Mouse (Mus musculus) hindbrain, embryonic 13.5 days (tissue): ENCODE results near the gene Myo1d. TPM values are rescaled to one million over a fixed set of nuclear protein-coding genes. Genes with fewer than 3 reads are reported as not detected.

Experiments
- ATAC-seq: fragments of 200-750 bp; cut with Nextera tagmentation; 2 replicates; pipeline ENCODE4 v1.8.0; 2017; ENCODE audit warnings: moderate TSS enrichment; ENCODE audit not compliant: low FRiP score
- H3K27ac ChIP-seq: fragments of 300-500 bp; sonication (generic); 2 replicates; pipeline ENCODE4 v1.5.1; 2015; ENCODE audit warnings: inconsistent platforms, mild to moderate bottlenecking, moderate library complexity
- H3K27me3 ChIP-seq: fragments of 300-500 bp; sonication (generic); 2 replicates; pipeline ENCODE4 v1.6.1; 2015; ENCODE audit warnings: mild to moderate bottlenecking, inconsistent platforms
- H3K36me3 ChIP-seq: fragments of 300-500 bp; sonication (generic); 2 replicates; pipeline ENCODE4 v1.6.1; 2015; ENCODE audit warnings: mild to moderate bottlenecking, inconsistent platforms
- H3K4me1 ChIP-seq: fragments of 300-500 bp; sonication (generic); replicated peaks from 2 replicates; pipeline ENCODE4 v1.6.1; 2015; ENCODE audit warnings: inconsistent platforms
- H3K4me2 ChIP-seq: fragments of 300-500 bp; sonication (generic); 2 replicates; pipeline ENCODE4 v1.6.1; 2015; ENCODE audit warnings: inconsistent platforms, mild to moderate bottlenecking, moderate library complexity
- H3K4me3 ChIP-seq: fragments of 300-500 bp; sonication (generic); 2 replicates; pipeline ENCODE4 v1.5.1; 2015; ENCODE audit warnings: mild to moderate bottlenecking, inconsistent platforms
- H3K9ac ChIP-seq: fragments of 300-500 bp; sonication (generic); 2 replicates; pipeline ENCODE4 v1.6.1; 2015; ENCODE audit warnings: mild to moderate bottlenecking, inconsistent platforms
- H3K9me3 ChIP-seq: fragments of 300-500 bp; sonication (generic); 2 replicates; pipeline ENCODE4 v1.6.1; 2016; ENCODE audit warnings: inconsistent platforms
- WGBS: fragments of 180-500 bp; shearing (Covaris S2); methylation state at CpG from one replicate; pipeline ENCODE4 v1.1.7; 2015; 5-methylcytosine and 5-hydroxymethylcytosine counted together
- polyA plus RNA-seq: library from polyadenylated mRNA; unstranded; fragments of >200 nt; fragmentation: Nextera tagmentation; extraction: Ambion mirVana; gene quantifications from 2 replicates; pipeline ENCODE4 v1.2.1, GENCODE M21; 2015

Myo1d gene
- polyA plus RNA-seq, 1 experiment from 2014 or later = 2.2 TPM

DNA sequence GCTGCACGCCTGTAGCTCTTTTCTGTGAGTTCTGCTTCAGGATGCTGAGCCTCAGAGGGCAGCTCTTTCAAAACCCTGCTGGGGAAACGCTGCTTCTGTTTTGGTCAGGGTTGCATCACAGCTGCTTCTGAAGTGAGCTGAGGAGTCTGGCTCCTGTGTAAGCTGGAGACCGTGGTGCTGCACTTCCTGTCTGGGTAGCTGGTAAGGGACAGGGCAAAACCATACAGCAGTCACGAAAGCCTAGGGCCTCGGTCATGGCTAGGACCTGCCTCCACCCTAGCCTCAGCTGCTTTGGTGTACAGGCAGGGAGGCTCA lies 290.0 kb downstream of the Myo1d start:
- Histone ChIP-seq H3K4me1 (peaks cover 61% of the 10 kb centered on the region), H3K36me3 (no peaks in the 10 kb centered on the region), H3K4me3 (no peak overlapping the region), H3K9me3 (no peaks in the 10 kb centered on the region), H3K27me3 (0 out of 2 replicates have a peak, but pooled peaks cover 13% of the 10 kb centered on the region), H3K27ac (peak overlapping the region; percentile 66), H3K9ac (peak overlapping the region; percentile 21), H3K4me2 (no peak overlapping the region)
- no peak for ATAC-seq
- WGBS = 59% methylated on average over 5 of the region's 5 CpGs

DNA sequence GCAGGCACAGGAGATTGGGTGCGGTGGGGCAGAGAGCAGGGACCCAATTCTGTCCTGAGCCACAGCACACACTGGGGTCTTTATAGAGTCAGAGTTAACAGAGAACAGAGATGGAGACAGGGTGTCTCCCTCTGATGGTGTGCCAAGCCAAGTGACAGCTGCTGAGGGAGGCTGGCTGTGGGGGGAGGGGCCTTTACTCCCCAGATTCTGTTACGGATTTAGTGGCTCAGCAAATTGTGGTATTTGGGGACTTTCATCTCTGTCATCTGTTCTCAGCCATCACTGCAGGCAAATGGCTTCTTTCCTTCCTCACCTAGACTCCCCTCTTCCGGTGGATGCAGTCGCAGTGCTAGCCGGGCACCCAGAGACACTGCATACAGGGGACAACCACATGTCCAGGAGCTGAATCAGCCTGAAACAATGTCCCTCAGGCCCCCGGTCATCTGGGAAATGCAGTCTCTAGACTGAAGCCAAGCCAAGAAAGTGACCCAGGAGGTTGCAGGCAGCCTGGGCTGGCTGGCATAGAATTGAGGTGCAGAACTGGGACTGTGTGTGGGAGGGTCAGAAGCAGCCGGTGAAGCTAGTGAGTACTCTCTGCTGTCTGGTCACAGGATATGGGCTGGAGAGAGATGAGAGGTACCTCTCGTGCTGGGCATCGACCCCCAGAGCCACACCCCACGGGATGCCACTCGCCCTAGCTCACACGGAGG lies 290.5 kb downstream of the Myo1d start:
- no peak overlapping the region for H3K4me3 ChIP-seq
- H3K27me3 ChIP-seq = 0 out of 2 replicates have a peak, but pooled peaks cover 13% of the 10 kb centered on the region
- H3K36me3 ChIP-seq = no peaks in the 10 kb centered on the region
- peak overlapping the region; percentile 66 for H3K27ac ChIP-seq
- ATAC-seq = no peak
- no peaks in the 10 kb centered on the region for H3K9me3 ChIP-seq
- 47% methylated on average over 12 of the region's 12 CpGs for WGBS
- no peak overlapping the region for H3K4me2 ChIP-seq
- H3K4me1 ChIP-seq = peaks cover 62% of the 10 kb centered on the region
- peak overlapping the region; percentile 21 for H3K9ac ChIP-seq

DNA sequence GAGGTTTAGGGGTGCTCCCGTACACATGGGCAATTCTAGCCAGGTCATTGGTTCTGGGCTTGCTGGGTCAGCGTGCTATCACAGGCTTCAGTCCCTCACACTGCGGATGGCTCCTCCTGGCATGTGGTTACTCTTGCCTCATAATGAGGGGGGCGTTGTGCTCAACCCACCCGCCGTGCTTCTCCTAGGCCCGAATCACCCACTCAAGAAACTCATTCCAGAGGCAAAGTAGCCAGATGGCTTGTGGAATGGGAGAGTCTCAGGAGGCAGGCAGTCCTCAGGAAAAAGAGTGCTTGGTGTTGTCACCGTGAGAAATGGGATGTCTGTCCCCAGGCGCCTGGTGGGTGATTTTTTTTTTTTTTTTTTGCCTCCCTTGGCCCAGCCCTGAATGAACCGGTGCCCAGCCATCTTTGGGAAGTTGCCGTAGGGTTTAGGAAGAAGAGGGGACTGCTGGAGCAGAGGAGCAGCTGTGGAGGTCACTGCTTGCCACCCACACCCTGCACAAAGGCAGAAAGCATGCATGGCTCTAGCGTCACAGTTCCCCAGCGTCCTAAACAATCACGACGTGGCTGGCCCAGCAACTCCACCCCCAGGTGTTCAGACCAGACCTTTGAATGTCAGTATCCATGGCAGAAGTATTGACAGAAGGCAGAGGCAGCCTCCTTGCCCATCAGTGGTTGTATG lies 291.8 kb downstream of the Myo1d start:
- no peak overlapping the region for H3K4me3 ChIP-seq
- ATAC-seq = no peak
- H3K27me3 ChIP-seq = 0 out of 2 replicates have a peak, but pooled peaks cover 13% of the 10 kb centered on the region
- H3K9ac ChIP-seq = no peak overlapping the region
- no peaks in the 10 kb centered on the region for H3K9me3 ChIP-seq
- no peak overlapping the region for H3K4me2 ChIP-seq
- no peaks in the 10 kb centered on the region for H3K36me3 ChIP-seq
- H3K27ac ChIP-seq = peak overlapping the region; percentile 55
- peaks cover 74% of the 10 kb centered on the region for H3K4me1 ChIP-seq
- 47% methylated on average over 15 of the region's 15 CpGs for WGBS

DNA sequence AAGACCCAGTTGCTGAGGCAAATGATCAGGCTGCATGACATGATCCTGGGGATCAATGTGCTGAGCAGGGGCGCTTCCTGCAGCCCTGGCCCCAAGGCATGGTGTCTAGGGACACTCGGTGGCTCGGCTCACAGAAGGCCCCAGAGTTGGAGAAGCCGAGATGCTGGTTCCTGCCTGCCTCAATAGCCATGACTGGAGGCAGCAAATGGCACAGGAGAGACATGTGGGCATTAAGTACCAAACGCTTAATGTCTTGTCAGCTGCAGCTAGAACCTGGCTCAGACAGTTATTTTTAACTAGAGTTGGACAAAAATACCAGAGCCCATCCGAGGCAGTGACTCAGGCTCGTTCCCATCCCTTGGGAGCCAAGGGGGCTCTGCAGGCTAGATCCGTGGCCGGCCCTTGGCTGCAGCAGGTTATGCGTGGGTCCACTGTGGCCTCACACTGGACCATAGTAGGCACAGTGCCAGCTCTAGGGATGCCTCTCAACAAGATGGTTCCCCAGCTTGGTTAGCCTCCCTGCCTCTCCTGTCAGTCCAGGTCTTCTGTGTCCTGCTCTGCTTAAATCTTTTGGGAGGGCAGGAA lies 294.1 kb downstream of the Myo1d start:
- WGBS = 74% methylated on average over 10 of the region's 10 CpGs
- peak overlapping the region; percentile 66 for H3K9ac ChIP-seq
- no peak for ATAC-seq
- peaks cover 10% of the 10 kb centered on the region for H3K36me3 ChIP-seq
- no peak overlapping the region for H3K4me3 ChIP-seq
- no peaks in the 10 kb centered on the region for H3K9me3 ChIP-seq
- peak overlapping the region; percentile 91; the same call in 1 of the 2 replicates for H3K27ac ChIP-seq
- no peak overlapping the region for H3K4me2 ChIP-seq
- peaks cover 12% of the 10 kb centered on the region; the same call in 1 of the 2 replicates for H3K27me3 ChIP-seq
- H3K4me1 ChIP-seq = peaks cover 95% of the 10 kb centered on the region

DNA sequence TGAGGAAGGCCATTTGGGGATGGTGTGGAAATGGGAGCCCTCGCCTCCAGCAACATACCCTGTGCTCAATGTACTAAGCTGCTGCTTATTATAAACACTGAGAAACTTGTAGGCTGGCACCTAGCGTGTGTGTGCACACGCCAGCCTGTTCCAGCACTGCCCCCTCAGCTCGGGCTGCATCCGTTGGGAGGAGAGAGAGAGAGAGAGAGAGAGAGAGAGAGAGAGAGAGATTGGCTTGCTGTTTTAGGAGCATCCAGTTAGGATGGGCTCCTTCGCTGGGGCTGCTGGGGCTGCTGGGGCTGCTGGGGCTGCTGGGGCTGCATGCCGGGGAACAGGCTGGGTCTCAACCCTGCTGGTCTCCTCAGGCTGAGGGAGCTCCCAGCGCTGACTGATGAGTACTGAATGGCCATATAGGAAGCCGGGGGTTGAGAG lies 294.7 kb downstream of the Myo1d start:
- no peak for ATAC-seq
- peaks cover 12% of the 10 kb centered on the region; the same call in 1 of the 2 replicates for H3K27me3 ChIP-seq

DNA sequence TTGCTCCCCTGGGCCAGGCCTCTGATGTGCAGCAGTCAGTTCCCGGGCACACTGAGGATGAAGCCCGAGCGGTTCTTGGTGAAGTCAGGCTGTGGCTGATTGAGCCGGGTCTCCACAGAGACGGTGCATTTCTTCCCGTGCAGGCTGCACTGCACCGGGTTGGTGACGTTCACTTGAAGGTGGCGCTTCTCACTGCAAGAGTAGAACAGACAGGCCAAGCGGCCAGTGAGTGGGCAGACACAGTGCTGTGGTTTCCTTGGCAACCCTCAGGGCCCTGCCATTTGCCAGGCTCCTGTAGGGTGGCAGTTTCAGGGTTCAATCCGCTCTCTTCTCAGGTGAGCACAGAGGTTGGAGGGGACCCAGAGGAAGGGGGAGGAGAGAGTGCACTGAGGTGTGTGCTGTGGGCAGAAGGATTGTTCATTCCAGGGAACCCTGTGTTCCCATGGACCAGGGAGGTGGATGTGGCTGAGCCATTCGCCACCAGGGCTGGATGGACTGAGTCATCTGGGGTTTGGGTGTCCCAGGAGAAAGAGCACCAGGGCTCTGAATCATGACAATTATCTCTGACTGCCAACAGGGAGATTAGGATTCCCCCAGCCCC lies 295.5 kb downstream of the Myo1d start:
- Histone ChIP-seq H3K9ac (peak overlapping the region; percentile 66), H3K4me3 (peak overlapping the region; percentile 16), H3K27me3 (peaks cover 12% of the 10 kb centered on the region; the same call in 1 of the 2 replicates), H3K4me2 (peak overlapping the region; percentile 97), H3K4me1 (peaks cover 90% of the 10 kb centered on the region), H3K27ac (peak overlapping the region; percentile 91), H3K9me3 (no peaks in the 10 kb centered on the region), H3K36me3 (peaks cover 13% of the 10 kb centered on the region)
- ATAC-seq = peak; percentile 77
- WGBS = 19% methylated on average over 12 of the region's 12 CpGs

More for the DNA sequence above, 294.7 kb downstream of the Myo1d start:
- no peaks in the 10 kb centered on the region for H3K9me3 ChIP-seq
- peaks cover 91% of the 10 kb centered on the region for H3K4me1 ChIP-seq
- 83% methylated on average over 9 of the region's 9 CpGs for WGBS
- H3K4me3 ChIP-seq = no peak overlapping the region
- peak overlapping the region; percentile 66 for H3K9ac ChIP-seq
- H3K36me3 ChIP-seq = peaks cover 10% of the 10 kb centered on the region
- H3K27ac ChIP-seq = peak overlapping the region; percentile 91; the same call in 1 of the 2 replicates
- H3K4me2 ChIP-seq = no peak overlapping the region

DNA sequence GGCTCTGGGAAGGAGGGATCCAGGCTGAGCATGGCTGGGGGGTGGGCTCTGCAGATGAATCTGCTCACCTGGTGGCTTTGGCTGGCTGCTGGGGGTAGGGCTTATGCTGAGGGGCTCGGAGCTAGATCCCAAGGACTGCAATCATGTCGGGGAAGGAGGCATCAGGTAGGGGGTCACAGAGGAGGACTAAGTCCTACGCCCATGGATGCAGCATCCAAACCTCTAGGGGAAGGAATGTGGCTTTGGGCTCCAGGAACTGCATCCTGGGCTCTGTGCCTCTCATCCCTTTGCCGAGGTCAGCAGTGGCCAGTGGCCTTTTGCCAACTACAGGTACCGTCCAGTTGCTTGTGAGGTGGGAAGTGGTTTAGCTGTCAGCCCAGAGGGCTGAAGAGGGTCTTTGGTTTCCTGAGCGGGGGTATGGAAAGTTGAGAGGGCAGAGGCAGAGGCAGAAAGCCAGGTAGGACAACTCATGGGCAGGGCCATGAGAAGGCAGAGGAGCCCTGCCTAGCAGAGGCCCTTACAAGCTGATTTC lies 296.2 kb downstream of the Myo1d start:
- peak overlapping the region; percentile 17 for H3K4me3 ChIP-seq

DNA sequence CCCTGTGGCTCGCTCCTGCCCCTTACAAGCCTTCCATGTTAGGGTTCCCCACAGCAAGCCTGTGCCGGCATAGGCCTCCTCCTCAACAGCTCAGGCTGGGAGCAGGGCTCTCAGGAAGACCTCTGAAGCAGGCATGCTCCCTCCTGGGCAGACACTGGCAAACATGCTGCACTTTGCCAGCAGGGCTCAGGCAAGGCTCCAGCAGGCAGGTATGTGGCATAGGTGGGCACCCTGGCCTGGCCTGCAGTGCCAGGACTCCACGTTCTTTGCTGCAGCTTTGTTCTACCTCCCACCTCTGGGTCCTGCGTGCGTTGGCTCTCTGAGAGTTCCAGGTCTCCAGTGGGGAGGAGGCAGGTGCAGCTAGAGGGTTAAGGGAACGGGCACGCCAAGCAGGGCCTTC lies 296.9 kb downstream of the Myo1d start:
- Histone ChIP-seq H3K27ac (peak overlapping the region; percentile 91), H3K4me2 (peak overlapping the region; percentile 97), H3K27me3 (peaks cover 12% of the 10 kb centered on the region; the same call in 1 of the 2 replicates), H3K4me3 (peak overlapping the region; percentile 17; the same call in 1 of the 2 replicates), H3K9ac (peak overlapping the region; percentile 66), H3K4me1 (peaks cover 84% of the 10 kb centered on the region), H3K9me3 (no peaks in the 10 kb centered on the region), H3K36me3 (peaks cover 18% of the 10 kb centered on the region)
- WGBS = 80% methylated on average over 7 of the region's 7 CpGs
- ATAC-seq = no peak

More for the DNA sequence above, 296.2 kb downstream of the Myo1d start:
- 0 out of 2 replicates have a peak, but pooled peaks have one; percentile 9 for ATAC-seq
- peaks cover 89% of the 10 kb centered on the region for H3K4me1 ChIP-seq
- H3K27ac ChIP-seq = peak overlapping the region; percentile 91
- WGBS = 71% methylated on average over 6 of the region's 6 CpGs
- H3K27me3 ChIP-seq = peaks cover 12% of the 10 kb centered on the region; the same call in 1 of the 2 replicates
- H3K9ac ChIP-seq = peak overlapping the region; percentile 66
- peak overlapping the region; percentile 97 for H3K4me2 ChIP-seq
- peaks cover 16% of the 10 kb centered on the region for H3K36me3 ChIP-seq
- H3K9me3 ChIP-seq = no peaks in the 10 kb centered on the region

DNA sequence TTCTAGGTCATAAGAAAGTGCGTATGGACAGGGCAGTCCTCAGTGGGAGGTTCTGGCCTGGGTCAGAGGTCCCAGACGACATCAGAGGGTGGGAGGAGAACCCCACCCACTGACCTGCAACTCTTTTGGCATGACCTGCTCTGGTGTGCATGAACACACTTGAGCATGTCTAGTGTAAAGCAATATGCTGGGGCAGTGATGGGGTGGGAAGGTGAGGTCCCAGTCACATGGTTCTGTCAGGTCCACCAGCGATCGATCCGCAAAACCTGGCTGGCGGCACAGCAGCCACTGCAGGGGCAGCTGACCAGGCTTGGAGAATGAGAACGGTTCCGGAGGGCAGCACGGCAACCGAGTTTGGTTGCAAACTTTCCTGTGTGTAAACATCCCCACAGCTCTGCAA lies 297.5 kb downstream of the Myo1d start:
- peaks cover 78% of the 10 kb centered on the region for H3K4me1 ChIP-seq
- peak overlapping the region; percentile 97 for H3K4me2 ChIP-seq
- WGBS = 77% methylated on average over 10 of the region's 10 CpGs
- no peak for ATAC-seq
- no peaks in the 10 kb centered on the region for H3K9me3 ChIP-seq
- peak overlapping the region; percentile 66 for H3K9ac ChIP-seq
- peak overlapping the region; percentile 97 for H3K4me3 ChIP-seq
- peaks cover 12% of the 10 kb centered on the region; the same call in 1 of the 2 replicates for H3K27me3 ChIP-seq
- H3K36me3 ChIP-seq = peaks cover 18% of the 10 kb centered on the region
- H3K27ac ChIP-seq = peak overlapping the region; percentile 91

DNA sequence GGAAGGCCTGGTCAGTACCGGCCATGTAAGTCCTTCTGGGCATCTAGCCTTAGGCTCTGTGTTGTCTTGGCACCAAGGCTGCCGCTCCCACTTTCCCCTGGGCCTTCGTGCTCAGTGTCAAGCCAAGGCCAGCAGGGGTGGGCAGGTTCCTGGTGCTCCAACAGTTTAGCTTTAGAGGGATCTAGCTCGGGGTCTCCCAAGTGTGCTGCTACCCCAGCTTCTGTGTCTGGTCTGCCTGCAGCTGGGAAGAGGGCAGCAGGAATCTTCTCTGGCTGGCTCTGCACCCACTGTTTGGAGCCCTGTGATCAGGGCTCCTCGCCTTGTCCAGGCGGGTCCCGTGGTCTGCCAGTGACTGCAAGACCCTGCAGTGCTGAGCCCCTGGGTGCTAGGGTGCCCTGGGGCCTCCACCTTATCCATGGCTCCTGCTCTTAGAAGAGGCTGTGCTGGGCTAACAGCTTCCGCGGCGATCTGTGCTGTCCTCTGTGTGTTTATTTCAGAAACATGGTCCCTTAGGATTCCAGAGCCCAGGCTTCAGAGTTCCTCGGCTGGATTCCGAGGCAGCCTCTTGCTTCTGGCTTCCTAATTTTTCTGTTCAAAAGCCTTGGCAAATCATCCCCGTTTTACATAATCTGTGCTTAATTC lies 298.3 kb downstream of the Myo1d start:
- no peak for ATAC-seq
- Histone ChIP-seq H3K4me2 (peak overlapping the region; percentile 97), H3K36me3 (peaks cover 18% of the 10 kb centered on the region), H3K4me3 (peak overlapping the region; percentile 97), H3K4me1 (peaks cover 71% of the 10 kb centered on the region), H3K27me3 (peaks cover 12% of the 10 kb centered on the region; the same call in 1 of the 2 replicates), H3K27ac (peak overlapping the region; percentile 41), H3K9me3 (no peaks in the 10 kb centered on the region), H3K9ac (peak overlapping the region; percentile 74)
- 74% methylated on average over 13 of the region's 13 CpGs for WGBS
